Mouse (Mus musculus): ENCODE results near the gene Samt2.
"Not testable (repeated sequence)": the region's sequence is repeated elsewhere in the genome, so short reads cannot be mapped to it uniquely, and the experiment has no call there.

Gene Samt2

DNA sequence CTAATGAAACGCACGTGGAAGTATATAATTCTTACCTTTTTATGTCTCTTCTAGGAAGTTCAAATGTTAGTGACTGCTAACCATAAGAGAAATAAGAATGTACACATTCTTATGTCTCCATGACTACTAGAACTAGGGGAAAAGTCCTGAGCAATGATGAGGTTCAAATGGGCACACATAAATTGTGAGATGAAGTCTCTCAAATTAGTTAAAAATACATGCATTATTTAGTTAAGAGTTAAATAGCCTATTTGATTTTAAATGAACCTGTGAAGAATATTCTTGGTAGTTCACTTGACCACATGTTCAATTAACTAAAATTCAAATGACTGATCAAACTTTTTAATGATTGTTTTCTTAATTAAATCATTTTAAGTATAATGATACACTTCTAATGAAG, at the start of gene Samt2:
Samt2 (minus strand) TSS at position 101 of the 400 bp plus-strand sequence.
- not testable (repeated sequence) for DNase-seq (ENCODE audit: low spot score)
